8 mouse cellular contexts compared by ENCODE assay signal in the genomic region with DNA sequence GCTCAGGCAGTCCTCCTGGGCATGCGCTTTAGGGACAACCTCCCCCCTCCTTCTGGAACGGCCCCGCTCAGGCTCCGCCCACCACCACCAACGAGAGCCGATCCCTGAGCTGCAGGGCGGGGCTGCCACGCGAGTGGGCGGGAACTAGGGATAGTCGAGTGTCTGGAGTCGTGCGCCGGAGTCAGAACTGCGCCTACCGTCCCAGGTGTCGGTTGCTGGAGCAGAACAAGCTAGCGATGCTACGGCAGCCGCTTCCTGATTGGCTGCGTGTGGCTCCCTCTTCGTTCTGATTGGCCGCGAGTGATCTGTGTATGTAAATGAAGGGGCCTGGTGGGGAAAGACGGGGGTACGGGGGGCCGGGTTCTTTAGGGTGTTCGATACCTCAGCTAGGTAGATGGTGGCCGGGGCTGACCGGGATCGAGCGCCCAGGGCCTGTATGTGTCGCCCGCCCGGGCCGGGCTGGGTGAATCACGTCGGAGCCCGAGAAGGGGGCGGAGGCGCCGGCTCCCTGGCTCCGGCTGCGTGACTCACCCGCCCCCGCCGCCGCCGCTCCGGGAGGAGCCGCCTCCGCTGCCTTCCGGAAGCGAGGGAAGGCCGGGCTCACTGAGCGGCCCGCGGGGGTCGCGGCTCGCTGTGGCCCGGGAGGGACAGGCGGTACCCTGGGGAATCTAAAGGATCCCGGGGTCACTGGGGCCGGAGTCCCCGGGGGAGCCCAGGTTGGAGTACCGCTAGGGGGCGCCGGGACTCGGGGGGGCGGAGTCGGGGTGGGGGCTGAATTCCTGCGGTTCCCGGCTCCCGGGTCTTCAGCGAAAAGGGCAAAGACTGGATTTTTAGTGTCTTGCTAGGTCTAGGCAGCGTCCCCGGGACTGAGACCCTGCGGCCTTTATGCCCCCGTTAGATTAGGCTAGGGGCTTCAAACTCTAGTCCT. TPM values are rescaled to one million over a fixed set of nuclear protein-coding genes. Genes with fewer than 3 reads are reported as not detected.
DNase-seq lines count a peak whose midpoint lies in the region; ATAC-seq lines count a peak whose summit lies in the region.

Gene Sertad1 (plus strand): TSS at position 141 of the 928 bp plus-strand sequence.

- peak within 1 kb of the TSS; percentile 85 for H3K9ac ChIP-seq in intestine, embryonic 14.5 days (ENCODE audit: low read length)

- peak; percentile 94 for ATAC-seq in intestine, embryonic 14.5 days (replicated peaks; ENCODE audit: low FRiP score, low TSS enrichment, low read depth)

- peaks cover 19% of the 10 kb centered on the region for H3K4me1 ChIP-seq in intestine, embryonic 14.5 days (replicated peaks; ENCODE audit: control insufficient read depth, insufficient read depth, low read length)

- H3K4me3 ChIP-seq in intestine, embryonic 14.5 days (ENCODE audit: low read depth, low read length), result peak within 1 kb of the TSS; percentile 65

- peaks cover 9% of the 10 kb centered on the region for H3K36me3 ChIP-seq in intestine, embryonic 14.5 days (ENCODE audit: control insufficient read depth, insufficient read depth, low read length)

- no peaks in the 10 kb centered on the region for H3K27me3 ChIP-seq in intestine, embryonic 14.5 days (replicated peaks; ENCODE audit: control insufficient read depth, insufficient read depth, low read length)

- H3K9me3 ChIP-seq in intestine, embryonic 14.5 days (ENCODE audit: control insufficient read depth, low read length), result no peaks in the 10 kb centered on the region

- DNase-seq in adrenal gland, adult (ENCODE audit: inconsistent age in 2 of 2, low spot score in 1 of 2), result peak; percentile 100
- peak; percentile 100 for DNase-seq in embryo, embryonic 10.5 days (ENCODE audit: low spot score)
- DNase-seq in gastrocnemius, postnatal 14 days, result peak; percentile 100
- peak; percentile 98 for DNase-seq in intestine, embryonic 14.5 days (ENCODE audit: low spot score)
- DNase-seq in left cerebral cortex, postnatal 14 days (ENCODE audit: low spot score in 2 of 2), result peak; percentile 99 to 100
- peak; percentile 99 for DNase-seq in mesoderm, embryonic 11.5 days (ENCODE audit: low read depth, low spot score)
- DNase-seq in right cerebral cortex, postnatal 36 days (ENCODE audit: low spot score in 2 of 2), result peak; percentile 100
- DNase-seq in yolk sac, embryonic 10.5 days (ENCODE audit: low spot score), result peak; percentile 100

- H3K27ac ChIP-seq in intestine, embryonic 14.5 days (ENCODE audit: low read depth), result peak within 1 kb of the TSS; percentile 93

- intact Hi-C loops in gastrocnemius, postnatal 14 days (cut with DNase I; ENCODE audit: low total_unique reads), result no loop called here
- intact Hi-C loops in left cerebral cortex, postnatal 14 days (cut with DNase I), result no loop called here

- under 1% methylated on average over 67 of the region's 80 CpGs for WGBS in intestine, embryonic 14.5 days

- peak within 1 kb of the TSS; percentile 88 for H3K4me2 ChIP-seq in intestine, embryonic 14.5 days (ENCODE audit: low read length)

RNA-seq across cellular contexts. Expression of gene Sertad1, which starts in this region (rescaled TPM):
- 10 to 100 TPM in 1 of 2 experiments, 1 to 10 TPM in 1; 8.7 to 10.1 TPM for total RNA-seq in gastrocnemius, postnatal 14 days (2021)
- 33.9 and 38.4 TPM in 2 replicates for polyA plus RNA-seq in intestine, embryonic 14.5 days (2014; fragmentation: Nextera tagmentation; extraction: Ambion mirVana)
- total RNA-seq in left cerebral cortex, postnatal 14 days (2021), result 10 to 100 TPM in 1 of 2 experiments, 1 to 10 TPM in 1; 8.7 to 12.9 TPM

Comparison
In these comparisons a context has a peak if more than half of its experiments do, and no peak if none do; other contexts are left out.
1. Peak in every context shown above with its lines: DNase-seq, ATAC-seq, H3K4me3 ChIP-seq and H3K27ac ChIP-seq.